Mouse (Mus musculus): Measurements from ENCODE around the gene Hmg20b. TPM values are rescaled to one million over a fixed set of nuclear protein-coding genes. Genes with fewer than 3 reads are reported as not detected.

Hmg20b gene
- polyA plus RNA-seq, 1 experiment from 2014 or later = 49.8 TPM

Small RNAs within 50 kb of the gene (microRNA-seq; reads per million reads assigned to microRNA genes)
- gene Mir6913 = 0.62 reads per million

Other genes with a start within 250 kb of the Hmg20b start
- gene Map2k2, start 244.6 kb downstream of the Hmg20b start, polyA plus RNA-seq (2015; fragmentation: Nextera tagmentation; extraction: Ambion mirVana) = 220 and 243 TPM in 2 replicates
- gene Zbtb7a, start 215.3 kb downstream of the Hmg20b start, polyA plus RNA-seq (2015; fragmentation: Nextera tagmentation; extraction: Ambion mirVana) = 13.2 and 15.2 TPM in 2 replicates
- 60.0 and 60.9 TPM in 2 replicates for gene Pias4, start 182.6 kb downstream of the Hmg20b start, polyA plus RNA-seq (2015; fragmentation: Nextera tagmentation; extraction: Ambion mirVana)
- gene Eef2, start 173.8 kb downstream of the Hmg20b start, polyA plus RNA-seq (2015; fragmentation: Nextera tagmentation; extraction: Ambion mirVana) = 565 and 579 TPM in 2 replicates
- 48.4 and 67.3 TPM in 2 replicates for gene Dapk3, start 167.5 kb downstream of the Hmg20b start, polyA plus RNA-seq (2015; fragmentation: Nextera tagmentation; extraction: Ambion mirVana)
- 0.12 and 0.15 TPM in 2 replicates for gene 4930442H23Rik, start 166.6 kb downstream of the Hmg20b start, polyA plus RNA-seq (2015; fragmentation: Nextera tagmentation; extraction: Ambion mirVana)
- 0.16 TPM in 1 of 2 replicates, not detected in the other for gene Nmrk2, start 148.4 kb downstream of the Hmg20b start, polyA plus RNA-seq (2015; fragmentation: Nextera tagmentation; extraction: Ambion mirVana)
- 66.0 and 77.3 TPM in 2 replicates for gene Atcay, start 119.6 kb downstream of the Hmg20b start, polyA plus RNA-seq (2015; fragmentation: Nextera tagmentation; extraction: Ambion mirVana)
- 16.5 and 19.7 TPM in 2 replicates for gene Zfr2, start 117.3 kb downstream of the Hmg20b start, polyA plus RNA-seq (2015; fragmentation: Nextera tagmentation; extraction: Ambion mirVana)
- gene Matk, start 97.5 kb downstream of the Hmg20b start, polyA plus RNA-seq (2015; fragmentation: Nextera tagmentation; extraction: Ambion mirVana) = 7.2 and 8.8 TPM in 2 replicates
- 138 and 148 TPM in 2 replicates for gene Mrpl54, start 83.5 kb downstream of the Hmg20b start, polyA plus RNA-seq (2015; fragmentation: Nextera tagmentation; extraction: Ambion mirVana)
- 27.9 and 30.8 TPM in 2 replicates for gene Apba3, start 83.5 kb downstream of the Hmg20b start, polyA plus RNA-seq (2015; fragmentation: Nextera tagmentation; extraction: Ambion mirVana)
- gene Tjp3, start 58.9 kb downstream of the Hmg20b start, polyA plus RNA-seq (2015; fragmentation: Nextera tagmentation; extraction: Ambion mirVana) = 4.9 and 5.5 TPM in 2 replicates
- 92.8 and 99.6 TPM in 2 replicates for gene Pip5k1c, start 57.5 kb downstream of the Hmg20b start, polyA plus RNA-seq (2015; fragmentation: Nextera tagmentation; extraction: Ambion mirVana)
- gene Cactin, start 29.4 kb downstream of the Hmg20b start, polyA plus RNA-seq (2015; fragmentation: Nextera tagmentation; extraction: Ambion mirVana) = 35.5 and 35.8 TPM in 2 replicates
- gene Tbxa2r, start 21.7 kb downstream of the Hmg20b start, polyA plus RNA-seq (2015; fragmentation: Nextera tagmentation; extraction: Ambion mirVana) = 4.7 and 4.9 TPM in 2 replicates
- gene Gipc3, start 7.2 kb downstream of the Hmg20b start, polyA plus RNA-seq (2015; fragmentation: Nextera tagmentation; extraction: Ambion mirVana) = not detected in 2 replicates
- gene Mfsd12, start 7.0 kb upstream of the Hmg20b start, polyA plus RNA-seq (2015; fragmentation: Nextera tagmentation; extraction: Ambion mirVana) = 8.8 and 10.1 TPM in 2 replicates
- gene 4930404N11Rik, start 15.3 kb upstream of the Hmg20b start, polyA plus RNA-seq (2015; fragmentation: Nextera tagmentation; extraction: Ambion mirVana) = 0.44 and 0.70 TPM in 2 replicates
- gene Fzr1, start 28.0 kb upstream of the Hmg20b start, polyA plus RNA-seq (2015; fragmentation: Nextera tagmentation; extraction: Ambion mirVana) = 127 and 133 TPM in 2 replicates
- gene Dohh, start 33.9 kb upstream of the Hmg20b start, polyA plus RNA-seq (2015; fragmentation: Nextera tagmentation; extraction: Ambion mirVana) = 73.5 TPM in 2 replicates
- 6.9 and 7.2 TPM in 2 replicates for gene Gm48551, start 34.0 kb upstream of the Hmg20b start, polyA plus RNA-seq (2015; fragmentation: Nextera tagmentation; extraction: Ambion mirVana)
- 1.2 and 2.1 TPM in 2 replicates for gene Gm48552, start 38.5 kb upstream of the Hmg20b start, polyA plus RNA-seq (2015; fragmentation: Nextera tagmentation; extraction: Ambion mirVana)
- 1.4 and 1.9 TPM in 2 replicates for gene Smim24, start 42.6 kb upstream of the Hmg20b start, polyA plus RNA-seq (2015; fragmentation: Nextera tagmentation; extraction: Ambion mirVana)
- 13.1 and 15.2 TPM in 2 replicates for gene Nfic, start 105.2 kb upstream of the Hmg20b start, polyA plus RNA-seq (2015; fragmentation: Nextera tagmentation; extraction: Ambion mirVana)
- gene Celf5, start 132.2 kb upstream of the Hmg20b start, polyA plus RNA-seq (2015; fragmentation: Nextera tagmentation; extraction: Ambion mirVana) = 75.5 and 79.4 TPM in 2 replicates
- 57.1 and 58.2 TPM in 2 replicates for gene Ncln, start 145.9 kb upstream of the Hmg20b start, polyA plus RNA-seq (2015; fragmentation: Nextera tagmentation; extraction: Ambion mirVana)
- 0.64 and 0.77 TPM in 2 replicates for gene S1pr4, start 149.7 kb upstream of the Hmg20b start, polyA plus RNA-seq (2015; fragmentation: Nextera tagmentation; extraction: Ambion mirVana)
- gene Gna15, start 173.7 kb upstream of the Hmg20b start, polyA plus RNA-seq (2015; fragmentation: Nextera tagmentation; extraction: Ambion mirVana) = 0.94 and 1.0 TPM in 2 replicates
- gene Gna11, start 194.7 kb upstream of the Hmg20b start, polyA plus RNA-seq (2015; fragmentation: Nextera tagmentation; extraction: Ambion mirVana) = 74.5 and 77.1 TPM in 2 replicates
- gene Aes, start 209.0 kb upstream of the Hmg20b start, polyA plus RNA-seq (2015; fragmentation: Nextera tagmentation; extraction: Ambion mirVana) = 451 and 572 TPM in 2 replicates
- gene Tle2, start 224.1 kb upstream of the Hmg20b start, polyA plus RNA-seq (2015; fragmentation: Nextera tagmentation; extraction: Ambion mirVana) = 23.6 and 26.2 TPM in 2 replicates

Measured in midbrain, embryonic 13.5 days (tissue).